Mouse (Mus musculus) activated CD4-positive, CD25-positive, alpha-beta regulatory T cell, adult 4 months (primary cell): Measurements from ENCODE around the gene Mecr. TPM values are rescaled to one million over a fixed set of nuclear protein-coding genes. Genes with fewer than 3 reads are reported as not detected.
"Not testable (repeated sequence)": the region's sequence is repeated elsewhere in the genome, so short reads cannot be mapped to it uniquely, and the experiment has no call there.

ENCODE experiments used
- ATAC-seq: one replicate; pipeline ENCODE4 v1.8.0; 2017
- polyA plus RNA-seq, 2 experiments: library from polyadenylated mRNA; unstranded; fragments of 100-300 nt; shearing (Covaris generic); gene quantifications; one replicate each; pipeline ENCODE4 v1.2.1; 2017

The Mecr gene
- 10 to 100 TPM; 27.4 to 30.5 TPM for polyA plus RNA-seq

GRCm38 (mm10) chr4:131843290-131843743, at the start of gene Mecr:
Mecr (plus strand) TSS chr4:131843470.
- ATAC-seq = peak; percentile 84

GRCm38 (mm10) chr4:131796312-131797080, 46.8 kb upstream of the Mecr start:
- ATAC-seq = no peak

- ATAC-seq = no peak
These were observed 45.8 kb upstream of the Mecr start for GRCm38 (mm10) chr4:131797483-131797882.

- ATAC-seq = no peak
These were observed 45.4 kb upstream of the Mecr start for GRCm38 (mm10) chr4:131797920-131798319.

DNA sequence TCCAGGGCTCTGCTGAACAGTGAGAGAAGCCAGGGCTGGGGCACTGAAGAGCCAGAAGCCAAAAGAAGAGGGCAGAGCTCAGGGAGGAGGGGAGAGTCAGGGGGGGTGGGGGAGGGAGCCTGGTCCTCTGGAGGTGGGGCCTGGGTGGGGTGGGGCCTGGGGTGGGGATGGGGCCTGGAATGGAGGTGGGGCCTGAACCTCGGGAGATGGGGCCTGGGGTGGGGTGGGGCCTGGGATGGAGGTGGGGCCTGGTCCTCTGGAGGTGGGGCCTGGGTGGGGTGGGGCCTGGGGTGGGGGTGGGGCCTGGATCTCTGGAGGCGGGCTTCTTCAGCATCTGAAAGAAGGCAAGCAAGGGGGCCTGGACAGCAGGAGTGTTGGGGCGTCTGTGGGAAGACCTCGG, 44.3 kb upstream of the Mecr start:
- no peak for ATAC-seq

DNA sequence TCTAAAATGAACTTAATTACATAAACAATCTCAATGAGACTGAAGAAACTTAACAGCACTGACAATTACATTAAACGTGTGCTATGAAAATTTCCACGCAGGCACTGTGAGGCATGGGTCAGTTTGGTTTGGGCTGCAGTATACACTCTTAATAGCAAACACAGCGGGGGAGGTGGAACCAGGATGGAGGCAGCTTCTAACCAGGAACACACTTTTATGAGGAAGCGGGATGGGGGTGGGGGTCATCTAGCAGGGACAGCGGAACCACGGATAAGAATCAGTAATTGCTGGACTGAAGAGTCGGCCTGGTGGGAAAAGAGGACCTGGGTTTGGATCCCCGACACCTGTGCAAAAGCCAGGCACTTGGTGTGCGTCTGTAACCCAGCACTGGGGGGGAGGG, 39.4 kb upstream of the Mecr start:
- ATAC-seq = no peak

DNA sequence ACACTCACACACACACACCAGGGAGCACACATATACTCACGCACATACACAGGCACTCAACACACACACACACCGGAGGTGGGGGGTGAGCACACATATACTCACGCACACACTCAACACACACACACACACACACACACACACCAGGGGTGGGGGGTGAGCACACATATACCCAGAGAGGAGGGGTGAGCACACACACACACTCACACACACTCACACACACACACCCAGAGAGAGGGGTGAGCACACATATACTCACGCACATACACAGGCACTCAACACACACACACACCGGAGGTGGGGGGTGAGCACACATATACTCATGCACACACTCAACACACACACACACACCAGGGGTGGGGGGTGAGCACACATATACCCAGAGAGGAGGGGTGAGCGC, 38.5 kb upstream of the Mecr start:
- not testable (repeated sequence) for ATAC-seq

- ATAC-seq = no peak
These were observed 38.0 kb upstream of the Mecr start for GRCm38 (mm10) chr4:131805255-131805654.

- ATAC-seq = no peak
These were observed 30.8 kb upstream of the Mecr start for GRCm38 (mm10) chr4:131812458-131812857.

GRCm38 (mm10) chr4:131813798-131814197, 29.5 kb upstream of the Mecr start:
- ATAC-seq = no peak

DNA sequence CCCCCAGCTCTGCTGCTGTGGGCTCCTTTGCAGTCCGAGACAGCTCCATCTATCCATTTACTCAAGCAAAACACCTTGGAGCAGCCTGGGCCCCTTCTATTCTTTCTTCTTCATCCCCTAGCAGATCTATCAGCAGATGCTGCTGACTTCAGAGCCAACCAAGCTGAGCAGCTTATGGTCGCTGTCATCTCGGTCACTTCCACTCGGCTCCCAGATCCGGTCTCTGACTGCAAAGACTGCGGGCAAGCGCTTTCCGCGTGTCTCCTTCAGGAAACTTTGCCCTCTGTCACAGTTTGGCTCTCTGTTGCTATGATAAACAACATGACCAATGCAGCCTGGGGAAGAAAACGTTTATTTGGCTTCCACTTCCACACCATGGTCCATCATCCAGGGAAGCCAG, 28.4 kb upstream of the Mecr start:
- ATAC-seq = no peak

GRCm38 (mm10) chr4:131815774-131816173, 27.5 kb upstream of the Mecr start:
- no peak for ATAC-seq

- ATAC-seq = no peak
These were observed 24.3 kb upstream of the Mecr start for GRCm38 (mm10) chr4:131818926-131819325.

- ATAC-seq = no peak
These were observed 22.0 kb upstream of the Mecr start for GRCm38 (mm10) chr4:131821161-131821731.

GRCm38 (mm10) chr4:131822583-131822982, 20.7 kb upstream of the Mecr start:
- ATAC-seq = no peak

GRCm38 (mm10) chr4:131824939-131825338, 18.3 kb upstream of the Mecr start:
- ATAC-seq = no peak

DNA sequence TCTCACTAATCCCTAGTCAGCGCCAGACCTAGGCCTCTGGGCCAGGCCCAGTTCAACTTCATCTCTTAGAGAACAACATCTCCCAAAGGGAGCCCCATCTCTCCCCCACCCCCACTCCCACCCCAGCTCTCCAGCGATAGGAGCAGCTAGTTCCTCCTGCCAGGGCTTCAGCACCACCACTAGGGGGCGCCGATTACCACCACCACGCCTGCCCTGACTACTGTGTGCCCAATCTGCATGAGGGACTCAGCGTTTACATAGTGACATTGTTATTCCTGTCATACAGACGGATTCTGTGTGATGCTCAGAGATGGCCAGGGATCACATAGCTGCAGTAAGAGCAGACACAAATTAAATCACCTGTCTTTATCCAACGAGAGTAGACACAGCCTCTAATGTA, 17.4 kb upstream of the Mecr start:
- no peak for ATAC-seq

DNA sequence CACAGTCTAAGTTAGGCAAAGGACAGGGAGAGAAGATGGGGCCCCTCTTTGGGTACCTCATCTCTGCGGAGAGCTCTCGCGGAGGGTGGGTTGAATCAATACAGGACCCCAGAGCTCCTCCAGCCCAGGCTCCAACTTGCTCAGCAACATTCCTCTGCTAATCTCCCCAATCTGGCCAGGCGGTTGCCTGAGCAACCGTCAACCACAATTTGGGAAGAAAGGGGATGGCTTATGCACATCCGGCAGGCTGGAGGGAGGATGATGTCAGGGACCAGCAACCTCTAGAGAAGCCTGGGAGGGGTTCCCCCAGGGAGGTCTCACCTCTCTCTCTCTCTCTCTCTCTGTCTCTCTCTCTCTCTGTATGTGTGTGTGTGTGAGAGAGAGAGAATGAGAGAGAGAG, 16.4 kb upstream of the Mecr start:
- no peak for ATAC-seq

- ATAC-seq = no peak
These were observed 14.1 kb upstream of the Mecr start for GRCm38 (mm10) chr4:131829123-131829522.

DNA sequence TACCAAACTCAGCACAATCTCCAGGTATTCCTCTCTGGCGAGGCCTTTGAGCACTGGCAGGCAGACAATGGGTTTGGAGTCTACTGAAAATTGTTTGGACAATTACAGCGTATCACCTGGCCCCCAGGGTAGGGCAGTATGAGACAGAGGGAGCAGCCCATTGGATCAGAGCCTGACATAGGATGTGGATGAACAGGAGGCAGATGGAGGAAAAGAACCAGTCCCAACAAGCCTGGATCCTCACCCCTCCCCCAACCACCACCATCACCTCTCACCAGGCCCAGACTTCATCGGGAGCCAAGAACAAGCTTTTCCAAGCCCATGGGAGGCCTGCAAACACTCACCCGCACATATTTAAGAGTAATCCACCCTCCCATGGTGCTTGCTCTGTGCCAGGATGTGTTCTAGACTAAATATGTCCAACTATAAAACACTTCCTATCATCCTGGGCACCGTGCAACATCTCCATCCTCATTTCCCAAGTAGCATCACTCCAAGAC, 11.7 kb upstream of the Mecr start:
- ATAC-seq = no peak

GRCm38 (mm10) chr4:131832759-131833407, 10.4 kb upstream of the Mecr start:
- no peak for ATAC-seq

DNA sequence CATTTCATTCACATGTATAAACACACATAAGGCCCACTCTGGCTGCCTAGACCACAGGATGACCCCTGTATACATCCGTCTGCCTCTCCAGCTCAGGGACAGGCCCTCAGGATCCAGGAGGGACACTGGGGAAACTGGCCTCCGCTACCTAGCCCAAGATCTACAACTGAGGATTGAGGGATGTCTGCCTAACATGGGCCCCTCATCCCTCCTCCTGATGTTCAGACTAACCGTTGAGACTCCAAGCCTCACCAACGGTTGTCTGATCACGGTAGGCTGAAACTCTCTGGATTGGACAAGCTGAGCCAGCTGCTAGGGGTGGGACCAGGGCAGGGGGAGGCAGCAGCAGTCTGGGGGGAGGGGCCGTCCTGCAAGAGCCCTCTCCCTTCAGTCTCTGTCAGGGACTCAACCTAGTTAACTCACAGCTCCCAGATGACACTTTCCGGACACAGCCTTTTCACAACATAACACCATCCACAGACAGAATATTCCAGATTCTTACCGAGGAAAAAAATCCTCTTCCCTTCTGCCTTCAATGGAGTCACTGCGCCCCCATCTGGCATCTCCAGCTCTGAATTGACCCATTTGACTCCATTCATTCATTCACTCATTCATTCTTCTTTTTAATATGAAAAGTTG, 9.2 kb upstream of the Mecr start:
- no peak for ATAC-seq

DNA sequence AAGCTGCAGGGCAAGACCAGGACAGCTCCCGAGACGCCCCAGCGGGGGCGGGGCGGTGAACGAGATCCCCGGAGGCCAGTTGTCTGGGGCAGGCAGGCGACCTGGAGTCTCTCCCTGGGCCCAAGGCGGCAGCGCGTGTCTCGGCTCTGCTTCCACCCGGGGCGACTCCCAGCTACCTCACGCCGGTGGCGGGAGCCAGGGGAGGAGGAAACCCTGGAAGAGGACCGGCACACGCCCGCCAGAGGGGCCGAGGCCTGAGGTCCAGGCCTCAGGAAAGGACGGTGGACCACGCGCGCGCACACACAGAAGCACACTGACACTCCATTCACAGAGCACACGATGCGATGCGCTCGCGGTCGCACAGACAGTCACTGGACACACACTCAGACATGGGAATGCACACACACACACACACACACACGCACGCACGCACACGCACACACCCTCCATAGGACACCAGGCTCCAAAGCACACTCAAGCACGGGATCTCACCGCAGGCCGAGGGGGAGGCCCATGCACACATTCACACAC, 6.9 kb upstream of the Mecr start:
- no peak for ATAC-seq
